Mouse (Mus musculus): ENCODE measurements at regions not wholly inside any gene's neighbourhood (a gene's known extent, or its start where the extent isn't known, plus 50 kb on each side); places are given as distances from the start of the nearest gene placed in this dataset.

DNA sequence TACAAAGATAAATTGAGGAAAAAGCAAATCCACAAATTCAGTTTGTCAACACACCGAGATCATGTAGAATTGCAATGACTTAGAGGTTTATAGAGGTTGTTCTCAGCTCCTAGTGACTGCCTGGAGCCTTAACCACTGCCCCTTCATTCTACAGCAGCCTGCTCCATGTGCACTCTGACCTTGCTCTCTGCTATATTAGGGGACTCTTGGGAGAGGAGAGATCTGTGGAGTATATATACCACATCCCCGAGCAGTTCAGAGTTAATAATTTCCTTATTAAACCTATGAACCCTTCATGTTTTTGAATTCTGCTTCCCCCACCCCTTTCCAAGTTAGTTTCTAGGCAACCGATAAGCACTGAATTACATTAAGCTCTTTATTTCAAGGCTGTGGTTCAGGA, 85.0 kb upstream of the Grm7 start:
- no peaks in the 10 kb centered on the region for H3K27me3 ChIP-seq (ENCODE audit: control insufficient read depth, insufficient read depth, low read length)
- H3K36me3 ChIP-seq (ENCODE audit: control insufficient read depth, insufficient read depth, low read length) = no peaks in the 10 kb centered on the region
- no peak overlapping the region for H3K9ac ChIP-seq (replicated peaks; ENCODE audit: low read length)
- no peaks in the 10 kb centered on the region for H3K9me3 ChIP-seq (ENCODE audit: control insufficient read depth, low read length)
- no peaks in the 10 kb centered on the region for H3K4me1 ChIP-seq (ENCODE audit: control insufficient read depth, insufficient read depth, low read length)
- 60% methylated on average over 3 of the region's 3 CpGs for whole genome bisulfite sequencing
- no peak overlapping the region for H3K4me2 ChIP-seq (ENCODE audit: low read length)
- no peak overlapping the region for H3K4me3 ChIP-seq (replicated peaks; ENCODE audit: low read depth, low read length)
- no peak overlapping the region for H3K27ac ChIP-seq (replicated peaks; ENCODE audit: low read depth, low read length)
- ATAC-seq (ENCODE audit: low FRiP score, low TSS enrichment) (no peak), DNase-seq (peak; percentile 46)

DNA sequence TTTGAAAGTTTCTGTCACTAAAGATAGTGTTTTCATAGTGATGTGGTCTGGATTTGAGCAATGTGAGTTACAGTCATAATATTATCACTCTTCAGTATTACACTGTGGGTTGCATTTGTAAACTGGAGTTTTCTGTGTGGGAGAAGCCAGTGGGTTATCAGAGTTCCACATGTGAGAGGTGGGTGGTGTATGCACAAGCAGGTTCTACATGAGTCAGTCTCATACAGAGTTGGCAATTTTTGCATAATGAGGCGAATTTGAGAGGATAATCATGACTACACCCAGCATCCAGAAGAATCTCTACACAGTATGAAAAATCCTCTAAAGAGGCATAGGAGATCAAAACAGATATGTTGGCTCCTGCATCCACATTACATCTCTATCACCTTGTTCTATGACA, 68.2 kb upstream of the Grm7 start:
- Histone ChIP-seq H3K27me3 (ENCODE audit: control insufficient read depth, insufficient read depth, low read length) (no peaks in the 10 kb centered on the region), H3K9me3 (ENCODE audit: control insufficient read depth, low read length) (no peaks in the 10 kb centered on the region), H3K27ac (replicated peaks; ENCODE audit: low read depth, low read length) (no peak overlapping the region), H3K4me3 (replicated peaks; ENCODE audit: low read depth, low read length) (no peak overlapping the region), H3K9ac (replicated peaks; ENCODE audit: low read length) (no peak overlapping the region), H3K36me3 (ENCODE audit: control insufficient read depth, insufficient read depth, low read length) (no peaks in the 10 kb centered on the region), H3K4me1 (ENCODE audit: control insufficient read depth, insufficient read depth, low read length) (no peaks in the 10 kb centered on the region), H3K4me2 (ENCODE audit: low read length) (no peak overlapping the region)
- 55% methylated on average over 1 of the region's 1 CpGs for WGBS
- DNase-seq = no peak
- no peak for ATAC-seq (ENCODE audit: low FRiP score, low TSS enrichment)

All from midbrain, embryonic 14.5 days (tissue).